Mouse (Mus musculus): ENCODE data around the gene Lta. TPM values are rescaled to one million over a fixed set of nuclear protein-coding genes. Genes with fewer than 3 reads are reported as not detected.

Lta gene
- total and polyA plus RNA-seq, 3 experiments, result not detected

DNA sequence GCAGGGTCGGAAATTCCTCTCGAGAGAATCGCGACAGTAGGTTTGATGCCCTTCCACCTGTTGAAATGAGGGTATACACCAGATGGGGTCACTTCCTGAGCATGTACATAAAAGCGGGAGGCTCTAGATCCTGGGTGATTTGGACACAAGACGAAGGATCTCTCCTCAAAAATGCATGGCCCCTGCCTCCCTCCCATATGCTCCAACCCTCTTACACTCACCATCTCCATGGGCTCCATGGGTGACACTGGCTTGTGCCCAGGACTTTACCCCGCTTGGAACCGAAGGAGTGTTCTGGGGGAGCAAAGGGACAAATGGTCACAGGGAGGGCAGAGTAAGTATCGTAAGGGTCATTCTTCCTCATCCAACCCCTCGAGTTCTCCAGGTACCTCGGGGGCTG, 43.7 kb downstream of the Lta start:
- H3K4me1 ChIP-seq (ENCODE audit: insufficient read depth, low read depth, low read length), result peaks cover 66% of the 10 kb centered on the region
- H3K9me3 ChIP-seq (replicated peaks), result no peaks in the 10 kb centered on the region
- TF ChIP-seq GATA2 (IDR thresholded peaks at IDR 0.05; ENCODE audit: borderline replicate concordance, low read depth, low read length), result no peak
- TF ChIP-seq POLR2AphosphoS5 (IDR thresholded peaks at IDR 0.05; ENCODE audit: insufficient replicate concordance, low read depth, low read length), result no peak
- TF ChIP-seq TAL1 (conservative IDR thresholded peaks at IDR 0.05; ENCODE audit: low read depth, low read length), result no peak
- TF ChIP-seq CTCF (IDR thresholded peaks at IDR 0.05; ENCODE audit: low read depth, low read length), result no peak
- TF ChIP-seq GATA1 (IDR thresholded peaks at IDR 0.05; ENCODE audit: borderline replicate concordance, low read length), result no peak
- no peaks in the 10 kb centered on the region for H3K27me3 ChIP-seq (ENCODE audit: insufficient read depth, low read length)
- peak overlapping the region; percentile 91; the same call in 1 of the 2 replicates for H3K4me3 ChIP-seq (ENCODE audit: low read depth, low read length)
- H3K36me3 ChIP-seq (replicated peaks), result peaks cover 72% of the 10 kb centered on the region
- DNase-seq (ENCODE audit: low spot score), result no peak
- ATAC-seq (ENCODE audit: extremely low read depth, insufficient number of reproducible peaks, low FRiP score, poor library complexity, severe bottlenecking), result no peak

DNA sequence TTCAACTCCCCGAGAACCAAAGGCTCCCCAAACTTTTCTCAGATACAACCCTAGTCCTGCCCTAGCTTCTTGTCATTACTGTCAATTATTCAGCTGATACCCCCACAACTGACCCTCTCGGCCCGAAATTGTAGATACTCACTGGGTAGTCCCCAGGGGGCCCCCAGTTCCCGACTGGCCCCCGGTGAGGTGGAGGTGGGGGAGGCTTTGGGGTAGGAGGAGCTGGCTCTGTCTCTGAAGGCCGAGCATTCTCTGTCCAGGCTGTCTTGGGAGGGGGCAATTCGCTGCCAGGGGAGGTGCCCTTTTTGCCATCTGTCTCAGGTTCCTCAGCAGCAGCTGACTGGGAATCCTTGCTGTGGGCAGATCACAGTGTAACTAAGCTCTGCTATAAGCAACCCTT, 45.5 kb downstream of the Lta start:
- DNase-seq (ENCODE audit: low spot score) (no peak), ATAC-seq (ENCODE audit: extremely low read depth, insufficient number of reproducible peaks, low FRiP score, poor library complexity, severe bottlenecking) (no peak)
- H3K4me3 ChIP-seq (ENCODE audit: low read depth, low read length), result no peak overlapping the region
- peaks cover 90% of the 10 kb centered on the region for H3K36me3 ChIP-seq (replicated peaks)
- TF ChIP-seq GATA2 (IDR thresholded peaks at IDR 0.05; ENCODE audit: borderline replicate concordance, low read depth, low read length), result no peak
- H3K4me1 ChIP-seq (ENCODE audit: insufficient read depth, low read depth, low read length), result peaks cover 73% of the 10 kb centered on the region
- H3K9me3 ChIP-seq (replicated peaks), result no peaks in the 10 kb centered on the region
- no peaks in the 10 kb centered on the region for H3K27me3 ChIP-seq (ENCODE audit: insufficient read depth, low read length)

- Histone ChIP-seq H3K27me3 (ENCODE audit: insufficient read depth, low read length) (no peaks in the 10 kb centered on the region), H3K4me1 (ENCODE audit: insufficient read depth, low read depth, low read length) (peaks cover 76% of the 10 kb centered on the region), H3K36me3 (replicated peaks) (peaks cover 96% of the 10 kb centered on the region), H3K9me3 (replicated peaks) (no peaks in the 10 kb centered on the region), H3K4me3 (ENCODE audit: low read depth, low read length) (no peak overlapping the region)
- TF ChIP-seq GATA2 (IDR thresholded peaks at IDR 0.05; ENCODE audit: borderline replicate concordance, low read depth, low read length), result no peak
- TF ChIP-seq GATA1 (IDR thresholded peaks at IDR 0.05; ENCODE audit: borderline replicate concordance, low read length), result no peak
- no peak for TF ChIP-seq TAL1 (conservative IDR thresholded peaks at IDR 0.05; ENCODE audit: low read depth, low read length)
- TF ChIP-seq CTCF (IDR thresholded peaks at IDR 0.05; ENCODE audit: low read depth, low read length), result no peak
- TF ChIP-seq POLR2AphosphoS5 (IDR thresholded peaks at IDR 0.05; ENCODE audit: insufficient replicate concordance, low read depth, low read length), result no peak
- ATAC-seq (ENCODE audit: extremely low read depth, insufficient number of reproducible peaks, low FRiP score, poor library complexity, severe bottlenecking), result no peak
- DNase-seq (ENCODE audit: low spot score), result no peak
These were observed 46.1 kb downstream of the Lta start for GRCm38 (mm10) chr17:35158850-35159593.

DNA sequence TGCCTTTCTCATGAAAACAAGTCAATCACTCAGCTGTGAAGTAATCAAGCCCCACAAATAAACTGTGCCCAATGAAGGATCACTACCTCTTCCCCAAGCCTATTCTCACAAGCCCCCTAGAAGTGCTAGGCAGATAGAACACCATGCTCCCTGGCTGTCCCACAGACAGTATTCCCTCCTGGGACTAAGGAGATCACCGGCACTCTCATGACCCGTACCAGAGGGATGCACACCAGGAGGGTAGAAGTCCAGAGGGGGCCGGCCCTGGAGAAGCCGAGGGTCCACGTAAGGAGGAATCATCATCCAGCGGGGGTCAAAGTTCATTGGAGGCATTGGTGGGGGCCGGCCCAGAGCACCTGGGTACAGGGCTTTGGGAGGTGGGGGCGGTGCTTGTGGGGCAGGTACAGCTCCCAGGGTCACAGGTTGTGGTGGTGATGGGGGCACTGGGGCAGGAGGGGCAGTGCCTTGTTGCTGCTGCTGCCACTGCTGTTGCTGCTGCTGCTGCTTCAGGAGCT, 47.4 kb downstream of the Lta start:
- Histone ChIP-seq H3K27me3 (ENCODE audit: insufficient read depth, low read length) (no peaks in the 10 kb centered on the region), H3K4me1 (ENCODE audit: insufficient read depth, low read depth, low read length) (peaks cover 75% of the 10 kb centered on the region), H3K9me3 (replicated peaks) (no peaks in the 10 kb centered on the region), H3K4me3 (ENCODE audit: low read depth, low read length) (no peak overlapping the region), H3K36me3 (replicated peaks) (peaks cover 100% of the 10 kb centered on the region)
- DNase-seq (ENCODE audit: low spot score) (no peak), ATAC-seq (ENCODE audit: extremely low read depth, insufficient number of reproducible peaks, low FRiP score, poor library complexity, severe bottlenecking) (no peak)
- no peak for TF ChIP-seq POLR2AphosphoS5 (IDR thresholded peaks at IDR 0.05; ENCODE audit: insufficient replicate concordance, low read depth, low read length)
- TF ChIP-seq GATA2 (IDR thresholded peaks at IDR 0.05; ENCODE audit: borderline replicate concordance, low read depth, low read length), result no peak
- TF ChIP-seq TAL1 (conservative IDR thresholded peaks at IDR 0.05; ENCODE audit: low read depth, low read length), result no peak
- no peak for TF ChIP-seq GATA1 (IDR thresholded peaks at IDR 0.05; ENCODE audit: borderline replicate concordance, low read length)
- no peak for TF ChIP-seq CTCF (IDR thresholded peaks at IDR 0.05; ENCODE audit: low read depth, low read length)

GRCm38 (mm10) chr17:35157254-35157653, 47.9 kb downstream of the Lta start:
- Histone ChIP-seq H3K9me3 (replicated peaks) (no peaks in the 10 kb centered on the region), H3K4me3 (ENCODE audit: low read depth, low read length) (no peak overlapping the region), H3K36me3 (replicated peaks) (peaks cover 100% of the 10 kb centered on the region), H3K4me1 (ENCODE audit: insufficient read depth, low read depth, low read length) (peaks cover 70% of the 10 kb centered on the region), H3K27me3 (ENCODE audit: insufficient read depth, low read length) (no peaks in the 10 kb centered on the region)
- DNase-seq (ENCODE audit: low spot score) (no peak), ATAC-seq (ENCODE audit: extremely low read depth, insufficient number of reproducible peaks, low FRiP score, poor library complexity, severe bottlenecking) (no peak)
- TF ChIP-seq TAL1 (conservative IDR thresholded peaks at IDR 0.05; ENCODE audit: low read depth, low read length), result no peak
- no peak for TF ChIP-seq GATA2 (IDR thresholded peaks at IDR 0.05; ENCODE audit: borderline replicate concordance, low read depth, low read length)
- TF ChIP-seq GATA1 (IDR thresholded peaks at IDR 0.05; ENCODE audit: borderline replicate concordance, low read length), result no peak
- TF ChIP-seq CTCF (IDR thresholded peaks at IDR 0.05; ENCODE audit: low read depth, low read length), result no peak
- TF ChIP-seq POLR2AphosphoS5 (IDR thresholded peaks at IDR 0.05; ENCODE audit: insufficient replicate concordance, low read depth, low read length), result no peak

DNA sequence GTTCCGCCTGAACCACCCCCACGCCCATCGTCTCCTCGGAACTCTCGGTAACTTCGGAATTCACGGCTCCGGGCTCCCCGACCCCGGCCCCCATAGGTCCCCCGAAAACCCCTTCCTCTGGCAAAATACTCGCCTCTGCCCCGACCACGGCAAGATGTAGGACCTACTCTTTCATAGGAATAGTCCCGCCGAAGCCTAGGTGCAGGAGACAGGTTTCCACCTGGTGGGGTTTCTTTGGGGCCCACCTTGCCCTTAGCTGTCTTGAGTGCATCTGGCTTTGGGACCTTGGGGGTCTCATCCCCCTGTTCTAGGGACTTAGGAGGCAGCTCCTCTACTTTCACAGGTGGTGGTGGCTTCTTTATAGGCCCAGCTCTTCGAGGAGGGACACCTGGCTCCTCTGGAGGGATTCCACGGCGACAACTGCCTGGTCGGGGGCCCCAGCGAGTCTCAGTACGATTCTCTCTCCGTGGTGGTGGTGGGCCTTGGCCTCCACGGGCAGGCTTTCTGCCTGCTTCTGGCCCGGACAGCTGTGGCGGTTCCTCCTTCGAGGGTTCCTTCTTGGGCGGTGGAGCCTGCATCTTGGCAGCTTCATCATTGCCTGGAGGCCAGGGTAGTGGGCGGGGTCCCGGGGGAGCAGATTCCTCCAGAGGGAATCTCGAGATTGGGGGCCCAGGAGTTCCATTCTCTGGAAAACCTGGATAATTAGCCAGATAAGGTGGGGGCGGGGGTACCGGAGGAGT, 48.5 kb downstream of the Lta start:
- Histone ChIP-seq H3K4me3 (ENCODE audit: low read depth, low read length) (no peak overlapping the region; the same call in 1 of the 2 replicates), H3K4me1 (ENCODE audit: insufficient read depth, low read depth, low read length) (peaks cover 66% of the 10 kb centered on the region), H3K9me3 (replicated peaks) (no peaks in the 10 kb centered on the region), H3K36me3 (replicated peaks) (peaks cover 99% of the 10 kb centered on the region), H3K27me3 (ENCODE audit: insufficient read depth, low read length) (no peaks in the 10 kb centered on the region)
- ATAC-seq (ENCODE audit: extremely low read depth, insufficient number of reproducible peaks, low FRiP score, poor library complexity, severe bottlenecking) (no peak), DNase-seq (ENCODE audit: low spot score) (no peak)
- TF ChIP-seq CTCF (IDR thresholded peaks at IDR 0.05; ENCODE audit: low read depth, low read length), result no peak
- TF ChIP-seq GATA2 (IDR thresholded peaks at IDR 0.05; ENCODE audit: borderline replicate concordance, low read depth, low read length), result no peak
- TF ChIP-seq TAL1 (conservative IDR thresholded peaks at IDR 0.05; ENCODE audit: low read depth, low read length), result no peak
- no peak for TF ChIP-seq POLR2AphosphoS5 (IDR thresholded peaks at IDR 0.05; ENCODE audit: insufficient replicate concordance, low read depth, low read length)
- TF ChIP-seq GATA1 (IDR thresholded peaks at IDR 0.05; ENCODE audit: borderline replicate concordance, low read length), result no peak
